Mouse (Mus musculus): ENCODE measurements around the gene Pip4k2a. TPM values are rescaled to one million over a fixed set of nuclear protein-coding genes. Genes with fewer than 3 reads are reported as not detected.

The Pip4k2a gene
- total RNA-seq, 2 experiments from 2014 or later: 63.0 to 81.5 TPM

- no peak for ATAC-seq (replicated peaks; ENCODE audit: low FRiP score, poor library complexity, severe bottlenecking)
Measured at GRCm38 (mm10) chr2:18983546-18983945, 14.4 kb downstream of the Pip4k2a start.

GRCm38 (mm10) chr2:18982581-18982980 is 15.3 kb downstream of the Pip4k2a start:
- no peak for ATAC-seq (replicated peaks; ENCODE audit: low FRiP score, poor library complexity, severe bottlenecking)

GRCm38 (mm10) chr2:18979675-18980074 is 18.3 kb downstream of the Pip4k2a start:
- ATAC-seq (replicated peaks; ENCODE audit: low FRiP score, poor library complexity, severe bottlenecking): no peak

- no peak for ATAC-seq (replicated peaks; ENCODE audit: low FRiP score, poor library complexity, severe bottlenecking)
Measured at GRCm38 (mm10) chr2:18979046-18979445, 18.9 kb downstream of the Pip4k2a start.

GRCm38 (mm10) chr2:18977201-18977805 is 20.6 kb downstream of the Pip4k2a start:
- no peak for ATAC-seq (replicated peaks; ENCODE audit: low FRiP score, poor library complexity, severe bottlenecking)

- ATAC-seq (replicated peaks; ENCODE audit: low FRiP score, poor library complexity, severe bottlenecking): no peak
Measured at GRCm38 (mm10) chr2:18976175-18976574, 21.8 kb downstream of the Pip4k2a start.

- no peak for ATAC-seq (replicated peaks; ENCODE audit: low FRiP score, poor library complexity, severe bottlenecking)
Measured at GRCm38 (mm10) chr2:18974882-18975645, 22.9 kb downstream of the Pip4k2a start.

- no peak for ATAC-seq (replicated peaks; ENCODE audit: low FRiP score, poor library complexity, severe bottlenecking)
Measured at GRCm38 (mm10) chr2:18971564-18971963, 26.4 kb downstream of the Pip4k2a start.

GRCm38 (mm10) chr2:18970461-18970860 is 27.5 kb downstream of the Pip4k2a start:
- no peak for ATAC-seq (replicated peaks; ENCODE audit: low FRiP score, poor library complexity, severe bottlenecking)

- ATAC-seq (replicated peaks; ENCODE audit: low FRiP score, poor library complexity, severe bottlenecking): peak; percentile 84
Measured at GRCm38 (mm10) chr2:18969066-18969681, 28.8 kb downstream of the Pip4k2a start.

GRCm38 (mm10) chr2:18967451-18968063 is 30.4 kb downstream of the Pip4k2a start:
- ATAC-seq (replicated peaks; ENCODE audit: low FRiP score, poor library complexity, severe bottlenecking): no peak

GRCm38 (mm10) chr2:18966566-18966965 is 31.4 kb downstream of the Pip4k2a start:
- ATAC-seq (replicated peaks; ENCODE audit: low FRiP score, poor library complexity, severe bottlenecking): no peak

GRCm38 (mm10) chr2:18965950-18966349 is 32.0 kb downstream of the Pip4k2a start:
- ATAC-seq (replicated peaks; ENCODE audit: low FRiP score, poor library complexity, severe bottlenecking): no peak

GRCm38 (mm10) chr2:18965108-18965507 is 32.8 kb downstream of the Pip4k2a start:
- no peak for ATAC-seq (replicated peaks; ENCODE audit: low FRiP score, poor library complexity, severe bottlenecking)

GRCm38 (mm10) chr2:18963286-18964040 is 34.5 kb downstream of the Pip4k2a start:
- no peak for ATAC-seq (replicated peaks; ENCODE audit: low FRiP score, poor library complexity, severe bottlenecking)

GRCm38 (mm10) chr2:18962502-18962901 is 35.4 kb downstream of the Pip4k2a start:
- no peak for ATAC-seq (replicated peaks; ENCODE audit: low FRiP score, poor library complexity, severe bottlenecking)

GRCm38 (mm10) chr2:18960376-18960973 is 37.5 kb downstream of the Pip4k2a start:
- ATAC-seq (replicated peaks; ENCODE audit: low FRiP score, poor library complexity, severe bottlenecking): no peak

GRCm38 (mm10) chr2:18959558-18959957 is 38.4 kb downstream of the Pip4k2a start:
- ATAC-seq (replicated peaks; ENCODE audit: low FRiP score, poor library complexity, severe bottlenecking): no peak

- no peak for ATAC-seq (replicated peaks; ENCODE audit: low FRiP score, poor library complexity, severe bottlenecking)
Measured at GRCm38 (mm10) chr2:18959008-18959407, 38.9 kb downstream of the Pip4k2a start.

Data from erythroblast, adult 5-6 weeks (primary cell).